In genomic region chr9:121128934-121129333, GRCm38 (mm10) we compare ENCODE assay signal across 22 mouse cellular contexts.
DNase-seq lines count a peak whose midpoint lies in the region; ATAC-seq and TF ChIP-seq lines count a peak whose summit lies in the region.
"Had no signal": no experiment of that assay in that cellular context is flagged by ENCODE, and none has a peak within 500 bp of the region (broad histone marks: within the 10 kb centered on the region; RNA-seq: fewer than 3 reads in every experiment).

No protein-coding gene starts in this region.

- no peaks in the 10 kb centered on the region for H3K36me3 ChIP-seq in kidney, embryonic 14.5 days (ENCODE audit: control insufficient read depth, insufficient read depth, low read length)
- H3K36me3 ChIP-seq in kidney, embryonic 15.5 days = no peaks in the 10 kb centered on the region
- no peaks in the 10 kb centered on the region for H3K36me3 ChIP-seq in kidney, embryonic 16.5 days (ENCODE audit: insufficient read depth, low read length)
- H3K36me3 ChIP-seq in kidney, postnatal 0 days (ENCODE audit: insufficient read depth, low read length) = no peaks in the 10 kb centered on the region
- H3K36me3 ChIP-seq: G1E had no signal

- peak; percentile 79 for ATAC-seq in kidney, embryonic 14.5 days (ENCODE audit: low FRiP score, low TSS enrichment)
- ATAC-seq in kidney, embryonic 15.5 days (replicated peaks; ENCODE audit: low FRiP score) = peak; percentile 70
- ATAC-seq in kidney, embryonic 16.5 days (ENCODE audit: low FRiP score, low TSS enrichment) = peak; percentile 68
- ATAC-seq in kidney, postnatal 0 days (replicated peaks; ENCODE audit: low FRiP score, low read depth) = peak; percentile 66; the same call in 1 of the 2 replicates
- ATAC-seq: activated CD4-positive, CD25-positive, alpha-beta regulatory T cell, adult 4 months; CD4-positive, CD25-positive, alpha-beta regulatory T cell, adult 4 months; Patski had no signal

- H3K4me3 ChIP-seq in kidney, embryonic 14.5 days (ENCODE audit: low read length) = no peak overlapping the region
- no peak overlapping the region for H3K4me3 ChIP-seq in kidney, embryonic 15.5 days (replicated peaks)
- no peak overlapping the region for H3K4me3 ChIP-seq in kidney, embryonic 16.5 days (ENCODE audit: low read length)
- no peak overlapping the region for H3K4me3 ChIP-seq in kidney, postnatal 0 days (replicated peaks; ENCODE audit: low read depth, low read length)

- H3K4me1 ChIP-seq in kidney, embryonic 14.5 days (ENCODE audit: control insufficient read depth, insufficient read depth, low read length) = no peaks in the 10 kb centered on the region
- H3K4me1 ChIP-seq in kidney, embryonic 15.5 days = peaks cover 25% of the 10 kb centered on the region
- 0 out of 2 replicates have a peak, but pooled peaks cover 3% of the 10 kb centered on the region for H3K4me1 ChIP-seq in kidney, embryonic 16.5 days (ENCODE audit: insufficient read depth, low read length)
- no peaks in the 10 kb centered on the region for H3K4me1 ChIP-seq in kidney, postnatal 0 days (replicated peaks; ENCODE audit: insufficient read depth, low read length)

- no peak for DNase-seq in kidney, adult 9 months
- DNase-seq in kidney, adult 11 months = no peak
- DNase-seq in kidney, adult 8-10 months = no peak
- DNase-seq in kidney, postnatal 0 days (ENCODE audit: low spot score) = no peak
- DNase-seq in kidney, postnatal 4 days = no peak
- DNase-seq: adrenal gland, adult 2 months; adrenal gland, adult 8-10 months; adrenal gland, postnatal 10 days; adrenal gland, postnatal 14 days; adrenal gland, postnatal 25 days; adrenal gland, postnatal 36 days; B cell, adult 2 months; cerebellum, adult 11 months; cerebellum, adult 11-12 months had no signal

- 54% methylated on average over 8 of the region's 8 CpGs for WGBS in kidney, embryonic 14.5 days
- WGBS in kidney, embryonic 15.5 days = 51% methylated on average over 8 of the region's 8 CpGs
- 49% methylated on average over 7 of the region's 8 CpGs for WGBS in kidney, embryonic 16.5 days
- WGBS in kidney, postnatal 0 days = 60% methylated on average over 8 of the region's 8 CpGs

- TF ChIP-seq CTCF in kidney, postnatal 0 days (IDR thresholded peaks at IDR 0.05; ENCODE audit: low read depth) = no peak

- no peak overlapping the region for H3K9ac ChIP-seq in kidney, embryonic 14.5 days (ENCODE audit: low read depth, low read length)
- no peak overlapping the region for H3K9ac ChIP-seq in kidney, embryonic 15.5 days
- H3K9ac ChIP-seq in kidney, embryonic 16.5 days (replicated peaks; ENCODE audit: low read length) = no peak overlapping the region
- H3K9ac ChIP-seq in kidney, postnatal 0 days (ENCODE audit: low read depth, low read length) = no peak overlapping the region

- H3K9me3 ChIP-seq in kidney, embryonic 14.5 days (ENCODE audit: control insufficient read depth, low read length) = peaks cover 3% of the 10 kb centered on the region; the same call in 1 of the 2 replicates
- H3K9me3 ChIP-seq in kidney, embryonic 15.5 days (replicated peaks) = no peaks in the 10 kb centered on the region
- H3K9me3 ChIP-seq in kidney, embryonic 16.5 days (ENCODE audit: low read length) = peaks cover 1% of the 10 kb centered on the region; the same call in 1 of the 2 replicates
- no peaks in the 10 kb centered on the region for H3K9me3 ChIP-seq in kidney, postnatal 0 days (replicated peaks; ENCODE audit: low read length)

- no peaks in the 10 kb centered on the region for H3K27me3 ChIP-seq in kidney, embryonic 14.5 days (ENCODE audit: control insufficient read depth, insufficient read depth, low read length)
- no peaks in the 10 kb centered on the region for H3K27me3 ChIP-seq in kidney, embryonic 15.5 days
- no peaks in the 10 kb centered on the region for H3K27me3 ChIP-seq in kidney, embryonic 16.5 days (ENCODE audit: insufficient read depth, low read length)
- no peaks in the 10 kb centered on the region for H3K27me3 ChIP-seq in kidney, postnatal 0 days (ENCODE audit: insufficient read depth, low read length)
- H3K27me3 ChIP-seq: CH12.LX, Patski had no signal

- no peak overlapping the region for H3K27ac ChIP-seq in kidney, embryonic 14.5 days (ENCODE audit: low read depth, low read length)
- no peak overlapping the region for H3K27ac ChIP-seq in kidney, embryonic 15.5 days
- no peak overlapping the region for H3K27ac ChIP-seq in kidney, embryonic 16.5 days (ENCODE audit: low read length)
- no peak overlapping the region for H3K27ac ChIP-seq in kidney, postnatal 0 days

- H3K4me2 ChIP-seq in kidney, embryonic 14.5 days (replicated peaks; ENCODE audit: low read depth, low read length) = no peak overlapping the region
- H3K4me2 ChIP-seq in kidney, embryonic 15.5 days = no peak overlapping the region
- H3K4me2 ChIP-seq in kidney, embryonic 16.5 days (replicated peaks; ENCODE audit: low read depth, low read length) = no peak overlapping the region
- no peak overlapping the region for H3K4me2 ChIP-seq in kidney, postnatal 0 days (ENCODE audit: low read length)
